Mouse (Mus musculus) myocyte (in vitro differentiated cells): ENCODE data around the gene Zkscan1. TPM values are rescaled to one million over a fixed set of nuclear protein-coding genes. Genes with fewer than 3 reads are reported as not detected.

ENCODE experiments used
- H3K27me3 ChIP-seq: one replicate; pipeline ENCODE4 v1.6.1; 2011; ENCODE audit not compliant: control insufficient read depth, insufficient read depth, insufficient read length
- H3K36me3 ChIP-seq: one replicate; pipeline ENCODE4 v1.6.1; 2011; ENCODE audit not compliant: control insufficient read depth, insufficient read depth
- H3K4me2 ChIP-seq: one replicate; pipeline ENCODE4 v1.6.1; 2011; ENCODE audit warnings: low read depth, control low read depth
- H3K4me3 ChIP-seq: one replicate; pipeline ENCODE4 v1.5.1; 2011; ENCODE audit warnings: mild to moderate bottlenecking, control low read depth, moderate library complexity
- H3K79me2 ChIP-seq: one replicate; pipeline ENCODE4 v1.6.1; 2011; ENCODE audit not compliant: control insufficient read depth, insufficient read depth
- H3ac ChIP-seq: one replicate; pipeline ENCODE4 v1.6.1; 2011; ENCODE audit not compliant: control insufficient read depth, insufficient read length
- CEBPB ChIP-seq: IDR thresholded peaks from 2 replicates; pipeline ENCODE4 v1.6.1; 2011; ENCODE audit warnings: mild to moderate bottlenecking, moderate library complexity; ENCODE audit not compliant: poor library complexity, insufficient read depth, severe bottlenecking
- E2F4 ChIP-seq: IDR thresholded peaks from one replicate; pipeline ENCODE4 v1.6.1; 2011; ENCODE audit warnings: mild to moderate bottlenecking, control low read depth, moderate library complexity; ENCODE audit not compliant: insufficient read depth
- MAX ChIP-seq: IDR thresholded peaks from one replicate; pipeline ENCODE4 v1.6.1; 2011; ENCODE audit warnings: low read depth, mild to moderate bottlenecking, control low read depth
- MYOD1 ChIP-seq, 3 experiments: IDR thresholded peaks; one replicate each; pipeline ENCODE4 v1.6.1; 2011; ENCODE audit warnings: control low read depth in 2 of 3, low read depth in 2 of 3, mild to moderate bottlenecking in 2 of 3, moderate library complexity in 1 of 3; ENCODE audit not compliant: insufficient read length in 2 of 3, control insufficient read depth in 1 of 3
- MYOG ChIP-seq, 3 experiments: IDR thresholded peaks; one replicate each; pipeline ENCODE4 v1.6.1; 2011; ENCODE audit warnings: control low read depth in 2 of 3, low read depth in 2 of 3, mild to moderate bottlenecking in 2 of 3; ENCODE audit not compliant: insufficient read length in 2 of 3, control insufficient read depth in 1 of 3, insufficient read depth in 1 of 3
- POLR2A ChIP-seq: IDR thresholded peaks from one replicate; pipeline ENCODE4 v1.6.1; 2011; ENCODE audit warnings: low read depth, mild to moderate bottlenecking, control low read depth, moderate library complexity; ENCODE audit not compliant: insufficient read length
- POLR2AphosphoS2 ChIP-seq: IDR thresholded peaks from one replicate; pipeline ENCODE4 v1.6.1; 2011; ENCODE audit warnings: low read depth, control low read depth; ENCODE audit not compliant: insufficient read length
- REST ChIP-seq: IDR thresholded peaks from one replicate; pipeline ENCODE4 v1.6.1; 2011; ENCODE audit warnings: mild to moderate bottlenecking, control low read depth, moderate library complexity; ENCODE audit not compliant: insufficient read depth, insufficient read length
- SRF ChIP-seq: IDR thresholded peaks from one replicate; pipeline ENCODE4 v1.6.1; 2011; ENCODE audit warnings: low read depth; ENCODE audit not compliant: control insufficient read depth, insufficient read length
- TCF12 ChIP-seq: IDR thresholded peaks from one replicate; pipeline ENCODE4 v1.6.1; 2011; ENCODE audit warnings: mild to moderate bottlenecking, control low read depth; ENCODE audit not compliant: poor library complexity, insufficient read depth, severe bottlenecking
- TCF3 ChIP-seq: IDR thresholded peaks from one replicate; pipeline ENCODE4 v1.6.1; 2011; ENCODE audit warnings: low read depth, control low read depth; ENCODE audit not compliant: insufficient read length
- USF1 ChIP-seq: IDR thresholded peaks from one replicate; pipeline ENCODE4 v1.6.1; 2011; ENCODE audit warnings: low read depth, mild to moderate bottlenecking, control low read depth, moderate library complexity
- polyA plus RNA-seq: library from polyadenylated mRNA; unstranded; fragments of >200 nt; fragmentation: generic; extraction: Trizol; gene quantifications from one replicate; pipeline ENCODE4 v1.2.1, GENCODE M21; 2012; ENCODE audit warnings: missing spikeins

Zkscan1 gene
- polyA plus RNA-seq, 1 experiment, result 5.1 TPM

DNA sequence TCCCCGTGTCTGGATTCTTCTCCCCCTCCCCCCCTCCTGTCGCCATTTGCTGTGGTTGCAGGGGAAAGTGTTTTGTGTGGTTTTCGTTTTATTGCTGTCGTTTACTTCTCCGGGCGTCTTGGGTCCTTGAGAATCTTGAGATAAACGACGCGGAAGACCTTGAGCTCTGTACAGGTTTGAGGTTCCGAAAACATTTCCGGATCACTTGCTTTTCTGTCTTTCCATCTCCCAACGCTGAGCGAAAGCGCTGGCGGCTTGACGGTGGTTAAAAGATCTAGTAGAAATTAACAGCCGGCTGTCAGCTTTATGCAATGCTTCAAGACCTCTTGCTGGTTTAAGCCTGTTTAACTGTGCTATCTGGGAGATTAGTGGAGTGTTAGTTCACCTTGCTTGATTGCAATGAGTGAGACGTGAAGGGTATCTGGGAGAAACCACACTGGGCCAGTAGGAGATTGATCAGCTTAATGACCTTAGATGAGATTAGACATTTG is 582 bp downstream of the Zkscan1 start:
- TF ChIP-seq TCF3, result no peak
- TF ChIP-seq SRF, result no peak
- TF ChIP-seq CEBPB, result no peak
- no peak for TF ChIP-seq E2F4
- no peak for TF ChIP-seq REST
- TF ChIP-seq POLR2AphosphoS2, result no peak
- no peak for TF ChIP-seq TCF12
- TF ChIP-seq POLR2A, result no peak
- no peak for TF ChIP-seq MYOG (IDR thresholded peaks at IDR 0.05; ENCODE audit: control insufficient read depth in 1 of 3, insufficient read depth in 1 of 3, insufficient read length in 2 of 3, low read depth in 2 of 3)
- TF ChIP-seq MYOD1 (IDR thresholded peaks at IDR 0.05; ENCODE audit: control insufficient read depth in 1 of 3, insufficient read length in 2 of 3, low read depth in 2 of 3), result no peak
- no peak for TF ChIP-seq MAX
- no peak for TF ChIP-seq USF1
- H3K79me2 ChIP-seq, result peaks cover 55% of the 10 kb centered on the region
- H3K4me3 ChIP-seq, result peak overlapping the region; percentile 91
- H3K36me3 ChIP-seq, result no peaks in the 10 kb centered on the region
- peak overlapping the region; percentile 72 for H3K4me2 ChIP-seq
- peaks cover 10% of the 10 kb centered on the region for H3K27me3 ChIP-seq
- H3ac ChIP-seq, result peak overlapping the region; percentile 60

DNA sequence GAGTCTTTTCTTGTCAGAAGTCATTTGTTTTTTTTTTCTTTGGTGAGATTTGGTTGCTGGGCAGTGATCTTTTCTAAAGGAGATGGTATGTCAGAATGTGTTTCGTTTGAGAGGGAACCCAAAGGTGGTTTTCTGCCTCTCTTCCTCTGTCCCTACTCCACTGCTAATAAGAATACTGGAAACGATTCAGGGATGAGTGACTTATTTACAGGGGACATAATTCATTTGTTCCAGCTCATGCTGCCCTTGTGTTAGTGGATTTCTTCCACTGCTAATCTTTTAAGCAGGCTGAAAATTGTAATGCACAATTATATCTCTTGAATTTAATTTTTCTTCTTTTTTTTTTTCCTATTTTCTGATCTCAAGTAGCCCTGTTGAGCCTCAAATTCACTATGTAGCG is 2.0 kb downstream of the Zkscan1 start:
- no peak overlapping the region for H3K4me3 ChIP-seq
- H3K4me2 ChIP-seq, result peak overlapping the region; percentile 72
- TF ChIP-seq MAX (no peak), REST (no peak)
- no peak overlapping the region for H3ac ChIP-seq
- no peaks in the 10 kb centered on the region for H3K36me3 ChIP-seq
- H3K27me3 ChIP-seq, result no peaks in the 10 kb centered on the region
- peaks cover 62% of the 10 kb centered on the region for H3K79me2 ChIP-seq

- H3K27me3 ChIP-seq, result no peaks in the 10 kb centered on the region
- H3K79me2 ChIP-seq, result peaks cover 64% of the 10 kb centered on the region
- H3K36me3 ChIP-seq, result no peaks in the 10 kb centered on the region
- no peak overlapping the region for H3K4me3 ChIP-seq
- TF ChIP-seq REST (no peak), POLR2AphosphoS2 (no peak)
- H3K4me2 ChIP-seq, result no peak overlapping the region
- no peak overlapping the region for H3ac ChIP-seq
Observed at GRCm38 (mm10) chr5:138088366-138088765, 3.5 kb downstream of the Zkscan1 start.

DNA sequence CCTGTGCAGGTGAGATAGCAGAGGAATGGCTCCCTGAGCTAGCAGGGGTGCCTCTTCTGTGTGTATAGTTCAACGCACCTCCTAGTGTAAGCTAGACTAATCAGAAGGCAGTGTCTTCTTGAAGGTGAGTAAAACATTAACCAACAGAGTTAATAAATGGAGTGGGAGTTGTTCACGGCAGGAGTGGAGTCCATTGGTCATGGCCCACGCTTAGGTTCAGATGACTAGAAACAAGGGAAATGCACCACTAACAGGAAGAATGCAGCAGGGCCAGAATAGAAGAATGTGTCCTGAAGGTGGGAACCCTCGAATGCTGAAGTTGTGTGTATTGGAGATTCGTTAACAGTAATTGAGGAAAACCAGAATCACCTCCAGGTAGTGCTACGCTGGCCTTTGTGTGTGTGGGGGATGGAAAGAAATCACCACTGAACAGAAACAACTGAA is 4.2 kb downstream of the Zkscan1 start:
- Histone ChIP-seq H3K27me3 (no peaks in the 10 kb centered on the region), H3ac (no peak overlapping the region), H3K36me3 (no peaks in the 10 kb centered on the region), H3K4me3 (no peak overlapping the region), H3K4me2 (no peak overlapping the region), H3K79me2 (peaks cover 64% of the 10 kb centered on the region)
- TF ChIP-seq MYOG (IDR thresholded peaks at IDR 0.05; ENCODE audit: control insufficient read depth in 1 of 3, insufficient read depth in 1 of 3, insufficient read length in 2 of 3, low read depth in 2 of 3) (no peak), MYOD1 (IDR thresholded peaks at IDR 0.05; ENCODE audit: control insufficient read depth in 1 of 3, insufficient read length in 2 of 3, low read depth in 2 of 3) (no peak)

DNA sequence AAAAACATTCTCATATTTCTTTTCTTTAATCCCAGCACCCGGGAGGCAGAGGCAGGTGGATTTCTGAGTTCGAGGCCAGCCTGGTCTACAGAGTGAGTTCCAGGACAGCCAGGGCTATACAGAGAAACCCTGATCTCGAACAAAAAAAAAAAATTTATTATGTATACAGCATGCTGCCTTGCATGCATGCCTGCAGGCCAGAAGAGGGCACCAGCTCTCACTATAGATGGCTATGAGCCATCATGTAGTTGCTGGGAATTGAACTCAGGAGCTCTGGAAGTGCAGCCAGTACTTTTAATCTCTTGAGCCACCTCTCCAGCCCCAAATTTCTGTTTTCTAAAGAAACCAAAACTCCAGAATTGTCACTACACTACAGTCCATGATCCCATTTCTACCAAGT is 5.4 kb downstream of the Zkscan1 start:
- Histone ChIP-seq H3K36me3 (no peaks in the 10 kb centered on the region), H3K27me3 (no peaks in the 10 kb centered on the region), H3K4me2 (no peak overlapping the region), H3K4me3 (no peak overlapping the region), H3ac (no peak overlapping the region), H3K79me2 (peaks cover 61% of the 10 kb centered on the region)
- TF ChIP-seq REST, result no peak
- no peak for TF ChIP-seq E2F4
- no peak for TF ChIP-seq POLR2A
- TF ChIP-seq SRF, result no peak
- TF ChIP-seq USF1, result no peak
- no peak for TF ChIP-seq MAX
- TF ChIP-seq MYOG (IDR thresholded peaks at IDR 0.05; ENCODE audit: control insufficient read depth in 1 of 3, insufficient read depth in 1 of 3, insufficient read length in 2 of 3, low read depth in 2 of 3), result no peak
- TF ChIP-seq POLR2AphosphoS2, result no peak
- no peak for TF ChIP-seq MYOD1 (IDR thresholded peaks at IDR 0.05; ENCODE audit: control insufficient read depth in 1 of 3, insufficient read length in 2 of 3, low read depth in 2 of 3)
- no peak for TF ChIP-seq CEBPB
- no peak for TF ChIP-seq TCF12
- no peak for TF ChIP-seq TCF3

GRCm38 (mm10) chr5:138090737-138091136 is 5.9 kb downstream of the Zkscan1 start:
- peaks cover 56% of the 10 kb centered on the region for H3K79me2 ChIP-seq
- no peak overlapping the region for H3K4me2 ChIP-seq
- no peaks in the 10 kb centered on the region for H3K27me3 ChIP-seq
- H3K36me3 ChIP-seq, result no peaks in the 10 kb centered on the region
- no peak overlapping the region for H3ac ChIP-seq
- H3K4me3 ChIP-seq, result no peak overlapping the region
- TF ChIP-seq SRF (no peak), USF1 (no peak), TCF12 (no peak), MAX (no peak), TCF3 (no peak), REST (no peak), CEBPB (no peak), POLR2A (no peak), E2F4 (no peak), POLR2AphosphoS2 (no peak), MYOD1 (IDR thresholded peaks at IDR 0.05; ENCODE audit: control insufficient read depth in 1 of 3, insufficient read length in 2 of 3, low read depth in 2 of 3) (no peak), MYOG (IDR thresholded peaks at IDR 0.05; ENCODE audit: control insufficient read depth in 1 of 3, insufficient read depth in 1 of 3, insufficient read length in 2 of 3, low read depth in 2 of 3) (no peak)
